Mouse (Mus musculus) layer of hippocampus, adult 9-11 months (tissue): ENCODE results near the gene Dnajc10.

Experiments used
- DNase-seq: peaks from one replicate; pipeline ENCODE4 v3.0.0; 2022

The Dnajc10 gene

GRCm38 (mm10) chr2:80354531-80354930, 39.3 kb downstream of the Dnajc10 start:
- no peak for DNase-seq

- DNase-seq = no peak
Observed at GRCm38 (mm10) chr2:80356656-80357231, 41.5 kb downstream of the Dnajc10 start.

GRCm38 (mm10) chr2:80371458-80371857, 56.2 kb downstream of the Dnajc10 start:
- no peak for DNase-seq

- no peak for DNase-seq
Observed at GRCm38 (mm10) chr2:80374892-80375291, 59.6 kb downstream of the Dnajc10 start.

- no peak for DNase-seq
Observed at GRCm38 (mm10) chr2:80379848-80380247, 64.6 kb downstream of the Dnajc10 start.

- DNase-seq = no peak
Observed at GRCm38 (mm10) chr2:80384447-80384846, 69.2 kb downstream of the Dnajc10 start.

GRCm38 (mm10) chr2:80386255-80386654, 71.0 kb downstream of the Dnajc10 start:
- DNase-seq = no peak

GRCm38 (mm10) chr2:80387668-80388067, 72.4 kb downstream of the Dnajc10 start:
- DNase-seq = no peak

GRCm38 (mm10) chr2:80388341-80388740, 73.1 kb downstream of the Dnajc10 start:
- DNase-seq = peak; percentile 84

GRCm38 (mm10) chr2:80396057-80396456, 80.8 kb downstream of the Dnajc10 start:
- DNase-seq = no peak

- no peak for DNase-seq
Observed at GRCm38 (mm10) chr2:80396864-80397263, 81.6 kb downstream of the Dnajc10 start.

GRCm38 (mm10) chr2:80398595-80399099, 83.4 kb downstream of the Dnajc10 start:
- no peak for DNase-seq
